Mouse (Mus musculus) kidney, adult 2 months (tissue): Measurements from ENCODE around the gene Myb. TPM values are rescaled to one million over a fixed set of nuclear protein-coding genes. Genes with fewer than 3 reads are reported as not detected.

ENCODE experiments used
- DNase-seq: peaks from one replicate; pipeline ENCODE4 v3.0.0; 2021
- H3K27ac ChIP-seq: fragments of 200-500 bp; 2 replicates; pipeline ENCODE4 v1.5.1; 2012; ENCODE audit warnings: low read depth, low read length, control low read depth, inconsistent platforms; ENCODE audit not compliant: insufficient read depth
- H3K27me3 ChIP-seq: fragments of 200-500 bp; replicated peaks from 2 replicates; pipeline ENCODE4 v1.6.1; 2012; ENCODE audit warnings: mild to moderate bottlenecking, moderate library complexity, low read length, inconsistent platforms; ENCODE audit not compliant: control insufficient read depth, insufficient read depth
- H3K36me3 ChIP-seq: fragments of 200-500 bp; 2 replicates; pipeline ENCODE4 v1.6.1; 2012; ENCODE audit warnings: mild to moderate bottlenecking, moderate library complexity, low read length, inconsistent platforms; ENCODE audit not compliant: control insufficient read depth, insufficient read depth
- H3K4me1 ChIP-seq: fragments of 200-500 bp; 2 replicates; pipeline ENCODE4 v1.6.1; 2011; ENCODE audit warnings: low read length; ENCODE audit not compliant: control insufficient read depth, insufficient read depth
- H3K4me3 ChIP-seq: fragments of 200-500 bp; 2 replicates; pipeline ENCODE4 v1.5.1; 2011; ENCODE audit warnings: mild to moderate bottlenecking, low read depth, low read length, control low read depth; ENCODE audit not compliant: insufficient read depth
- CTCF ChIP-seq: fragments of 200-500 bp; conservative IDR thresholded peaks from 2 replicates; pipeline ENCODE4 v1.5.1; 2011; ENCODE audit warnings: low read depth, mild to moderate bottlenecking, control low read depth, low read length, moderate library complexity, mixed read lengths; ENCODE audit not compliant: insufficient read depth, insufficient read length
- POLR2A ChIP-seq: fragments of 200-500 bp; IDR thresholded peaks from one replicate; pipeline ENCODE4 v1.6.1; 2011; ENCODE audit warnings: low read depth, low read length, control low read depth
- WGBS: fragments of 180-500 bp; shearing (Covaris S2); methylation state at CpG from one replicate; pipeline ENCODE4 v1.1.7; 2018; 5-methylcytosine and 5-hydroxymethylcytosine counted together
- polyA plus RNA-seq: library from polyadenylated mRNA; depleted of rRNA; stranded (reverse); fragments of >200 nt; gene quantifications from 2 replicates; pipeline ENCODE4 v1.2.3, GENCODE M21; 2012

Myb gene
- polyA plus RNA-seq, 1 experiment, result 0.36 TPM

DNA sequence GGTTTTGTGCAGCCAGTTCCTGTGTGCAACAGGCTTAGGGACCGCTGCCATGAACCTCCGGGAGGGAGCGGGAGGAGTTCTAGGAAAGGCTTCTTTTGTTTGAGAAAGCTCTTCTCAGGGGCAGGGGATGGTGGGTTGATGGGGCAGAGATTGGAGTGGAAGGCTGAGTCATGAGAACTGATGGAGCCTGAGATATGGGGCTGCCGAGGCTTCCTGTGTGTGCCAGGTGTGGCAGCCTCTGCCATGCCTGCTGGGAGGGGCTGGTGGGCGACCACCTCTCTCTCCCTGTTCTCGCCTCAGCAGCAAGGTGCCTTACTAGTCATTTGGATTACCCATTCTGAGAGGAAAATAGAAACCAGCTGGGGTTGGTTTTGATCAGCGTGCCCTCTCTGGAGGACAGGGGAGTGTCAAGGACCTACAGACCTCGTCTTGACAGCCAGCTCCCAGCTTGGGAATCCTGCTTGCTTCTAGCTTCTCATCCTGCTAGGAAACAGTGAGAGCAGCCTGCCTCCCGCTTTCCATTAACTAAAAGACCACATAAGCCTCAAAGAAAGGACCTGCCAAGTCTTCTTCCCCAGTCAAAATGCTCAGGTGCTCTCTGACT lies 60.0 kb downstream of the Myb start:
- no peaks in the 10 kb centered on the region for H3K4me1 ChIP-seq
- DNase-seq, result no peak
- H3K27me3 ChIP-seq, result no peaks in the 10 kb centered on the region
- no peak overlapping the region for H3K27ac ChIP-seq
- H3K36me3 ChIP-seq, result no peaks in the 10 kb centered on the region
- H3K4me3 ChIP-seq, result no peak overlapping the region
- 56% methylated on average over 9 of the region's 9 CpGs for WGBS
- TF ChIP-seq POLR2A (no peak), CTCF (no peak)

GRCm38 (mm10) chr10:21099515-21099914 lies 61.3 kb downstream of the Myb start:
- Histone ChIP-seq H3K4me3 (no peak overlapping the region), H3K36me3 (no peaks in the 10 kb centered on the region), H3K4me1 (no peaks in the 10 kb centered on the region), H3K27ac (no peak overlapping the region), H3K27me3 (no peaks in the 10 kb centered on the region)
- TF ChIP-seq CTCF (no peak), POLR2A (no peak)
- DNase-seq, result no peak
- 81% methylated on average over 7 of the region's 7 CpGs for WGBS

- DNase-seq, result no peak
- H3K4me1 ChIP-seq, result no peaks in the 10 kb centered on the region
- no peak overlapping the region for H3K4me3 ChIP-seq
- no peaks in the 10 kb centered on the region for H3K27me3 ChIP-seq
- no peaks in the 10 kb centered on the region for H3K36me3 ChIP-seq
- H3K27ac ChIP-seq, result no peak overlapping the region
- TF ChIP-seq CTCF (no peak), POLR2A (no peak)
- 91% methylated on average over 14 of the region's 14 CpGs for WGBS
Observed at GRCm38 (mm10) chr10:21095541-21095940, 65.2 kb downstream of the Myb start.

DNA sequence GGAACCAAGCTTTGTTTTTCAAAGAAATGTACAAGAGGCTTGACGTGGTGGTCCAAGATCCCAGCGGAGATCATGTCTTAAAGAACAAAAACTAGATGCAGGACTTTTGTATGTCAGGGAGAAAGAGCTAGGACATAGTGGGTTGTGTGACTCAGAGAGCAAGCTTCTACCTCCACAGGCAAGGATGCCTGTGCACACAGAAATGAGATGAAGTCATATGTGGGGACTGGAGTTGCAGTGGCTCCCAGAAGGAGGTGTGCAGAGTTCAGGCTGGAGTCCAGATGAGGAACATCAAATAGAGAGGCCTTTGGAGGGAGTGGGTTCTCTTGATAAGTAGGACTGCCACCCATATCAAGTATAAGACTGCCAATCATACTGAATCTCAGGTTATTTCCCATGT lies 65.9 kb downstream of the Myb start:
- DNase-seq, result no peak
- 92% methylated on average over 2 of the region's 2 CpGs for WGBS
- no peaks in the 10 kb centered on the region for H3K4me1 ChIP-seq
- H3K27me3 ChIP-seq, result no peaks in the 10 kb centered on the region
- no peaks in the 10 kb centered on the region for H3K36me3 ChIP-seq
- H3K4me3 ChIP-seq, result no peak overlapping the region
- no peak overlapping the region for H3K27ac ChIP-seq
- no peak for TF ChIP-seq CTCF
- TF ChIP-seq POLR2A, result no peak

- 98% methylated on average over 5 of the region's 5 CpGs for WGBS
- no peak overlapping the region for H3K4me3 ChIP-seq
- no peak for TF ChIP-seq POLR2A
- TF ChIP-seq CTCF, result no peak
- no peaks in the 10 kb centered on the region for H3K27me3 ChIP-seq
- H3K4me1 ChIP-seq, result no peaks in the 10 kb centered on the region
- H3K27ac ChIP-seq, result no peak overlapping the region
- no peaks in the 10 kb centered on the region for H3K36me3 ChIP-seq
- no peak for DNase-seq
Observed at GRCm38 (mm10) chr10:21093301-21093700, 67.5 kb downstream of the Myb start.

DNA sequence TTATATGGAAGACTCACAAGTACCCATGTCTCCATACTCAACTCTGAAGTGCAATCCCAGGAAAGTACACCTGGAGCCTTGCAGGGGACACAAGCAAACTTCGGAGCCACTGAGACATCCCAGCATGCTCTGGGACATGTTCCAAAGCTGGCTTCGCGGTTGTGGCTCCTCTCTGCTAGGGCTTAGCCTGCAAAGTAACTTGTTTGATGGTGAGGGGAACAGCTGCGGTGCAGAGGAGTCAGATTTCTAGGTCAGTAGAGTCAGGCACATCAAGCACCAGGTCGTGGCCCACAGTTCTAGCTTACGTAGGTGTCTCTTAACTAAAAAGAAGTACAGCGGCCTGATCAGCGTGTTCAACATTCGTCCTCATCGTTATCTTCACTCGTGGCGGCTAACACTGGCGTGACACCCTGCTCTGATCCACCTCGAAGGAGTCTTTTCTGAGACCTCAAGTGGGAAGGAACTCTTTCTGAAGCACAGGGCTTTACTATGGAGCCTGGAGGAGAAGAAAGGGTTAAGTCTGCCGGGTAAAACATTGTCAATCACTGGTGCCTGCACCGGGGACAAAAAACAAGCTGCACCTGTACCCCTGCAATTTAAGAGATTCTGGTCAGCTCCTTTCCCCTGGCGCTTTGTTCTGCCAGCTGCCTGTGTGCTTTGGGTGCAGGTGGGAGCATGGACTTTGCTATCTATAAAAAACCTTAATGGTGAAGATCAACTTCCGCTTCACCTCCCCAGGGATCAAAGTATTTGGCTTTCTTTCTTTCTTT lies 68.1 kb downstream of the Myb start:
- Histone ChIP-seq H3K27me3 (no peaks in the 10 kb centered on the region), H3K27ac (no peak overlapping the region), H3K4me1 (no peaks in the 10 kb centered on the region), H3K36me3 (no peaks in the 10 kb centered on the region), H3K4me3 (no peak overlapping the region)
- peak; percentile 5 for DNase-seq
- WGBS, result 42% methylated on average over 18 of the region's 18 CpGs
- TF ChIP-seq CTCF, result no peak
- no peak for TF ChIP-seq POLR2A

DNA sequence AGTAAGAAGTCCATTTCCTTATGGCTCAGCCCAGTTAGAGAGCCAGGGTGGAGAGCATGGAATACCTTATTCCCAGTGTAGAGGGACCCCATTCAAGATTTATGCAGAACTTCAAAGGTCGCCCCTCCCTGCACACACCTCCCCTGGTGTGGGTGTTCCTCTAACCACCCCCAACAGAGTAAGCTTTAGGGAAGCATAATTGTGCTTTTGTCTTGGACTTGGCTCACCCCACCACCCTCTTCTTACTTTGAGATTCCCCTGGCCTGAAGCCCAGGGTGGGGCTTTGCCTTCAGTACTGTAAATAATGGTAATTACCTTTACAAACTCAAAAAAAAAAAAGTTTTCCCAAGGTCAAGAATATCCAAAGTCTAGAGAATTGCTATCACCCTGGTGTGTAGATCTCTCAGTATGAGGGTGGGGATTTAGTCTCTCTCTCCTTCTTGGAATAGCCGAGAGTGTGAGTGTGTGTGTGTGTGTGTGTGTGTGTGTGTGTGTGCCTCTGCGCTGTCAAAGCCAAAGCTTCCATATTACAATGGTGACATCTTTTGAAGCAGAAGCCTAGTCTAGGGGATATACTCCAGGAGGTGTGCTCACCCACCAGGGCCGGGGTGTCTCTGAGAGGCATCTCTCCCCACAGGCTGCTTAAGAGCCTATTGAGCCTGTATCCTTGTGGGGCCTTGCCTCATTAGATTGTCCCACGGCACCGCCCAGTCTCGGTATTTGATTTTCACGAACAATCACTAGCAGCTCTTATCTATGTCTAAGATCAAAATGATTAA lies 69.7 kb downstream of the Myb start:
- 80% methylated on average over 8 of the region's 8 CpGs for WGBS
- TF ChIP-seq CTCF (no peak), POLR2A (no peak)
- DNase-seq, result no peak
- H3K27ac ChIP-seq, result no peak overlapping the region
- H3K27me3 ChIP-seq, result no peaks in the 10 kb centered on the region
- no peaks in the 10 kb centered on the region for H3K4me1 ChIP-seq
- H3K36me3 ChIP-seq, result no peaks in the 10 kb centered on the region
- no peak overlapping the region for H3K4me3 ChIP-seq
